Mouse (Mus musculus) embryonic fibroblast, embryonic 13.5 days (primary cell): Measurements from ENCODE around the gene BC024978. TPM values are rescaled to one million over a fixed set of nuclear protein-coding genes. Genes with fewer than 3 reads are reported as not detected.

Source experiments
- H3K27ac ChIP-seq: 2 replicates; pipeline ENCODE4 v1.5.1; 2012; ENCODE audit warnings: low read length, control low read depth, inconsistent platforms; ENCODE audit not compliant: insufficient read depth
- H3K4me1 ChIP-seq: 2 replicates; pipeline ENCODE4 v1.6.1; 2011; ENCODE audit warnings: low read length; ENCODE audit not compliant: control insufficient read depth, insufficient read depth
- H3K4me3 ChIP-seq: 2 replicates; pipeline ENCODE4 v1.5.1; 2011; ENCODE audit warnings: mild to moderate bottlenecking, control low read depth, low read length; ENCODE audit not compliant: insufficient read depth
- CTCF ChIP-seq: IDR thresholded peaks from 2 replicates; pipeline ENCODE4 v1.5.1; 2011; ENCODE audit warnings: mild to moderate bottlenecking, control low read depth, low read length, moderate library complexity, borderline replicate concordance; ENCODE audit not compliant: insufficient read depth
- POLR2A ChIP-seq: IDR thresholded peaks from 2 replicates; pipeline ENCODE4 v1.6.1; 2011; ENCODE audit warnings: low read depth, mild to moderate bottlenecking, control low read depth, low read length, moderate library complexity
- polyA plus RNA-seq: library from polyadenylated mRNA; stranded (reverse); fragments of >200 nt; gene quantifications from 2 replicates; pipeline ENCODE4 v1.2.4, GENCODE M21; 2011; ENCODE audit warnings: low read depth; ENCODE audit not compliant: missing spikeins, insufficient read length

BC024978 gene
- polyA plus RNA-seq, 1 experiment: 7.3 TPM

DNA sequence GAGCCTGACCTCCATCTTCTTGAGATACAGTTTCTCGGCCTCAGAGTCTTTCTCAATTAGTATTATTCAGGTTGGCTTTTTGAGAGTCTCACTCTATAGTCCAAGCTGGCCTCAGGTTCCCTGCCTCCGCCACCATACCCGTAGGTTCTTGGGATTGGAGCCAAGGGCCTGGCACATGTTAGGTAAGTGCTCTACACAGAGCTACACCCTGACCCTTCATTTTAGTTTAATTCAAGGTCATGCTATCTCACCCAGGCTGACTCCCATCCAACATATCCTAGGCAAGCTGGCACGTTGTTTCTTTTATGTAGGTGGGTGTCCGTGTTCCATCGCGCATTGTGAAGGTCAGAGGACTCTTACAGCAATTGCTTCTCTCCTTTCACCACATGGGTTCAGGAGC, 20.7 kb upstream of the BC024978 start:
- H3K4me1 ChIP-seq: no peaks in the 10 kb centered on the region
- no peak overlapping the region for H3K27ac ChIP-seq
- TF ChIP-seq POLR2A (no peak), CTCF (no peak)
- H3K4me3 ChIP-seq: no peak overlapping the region

DNA sequence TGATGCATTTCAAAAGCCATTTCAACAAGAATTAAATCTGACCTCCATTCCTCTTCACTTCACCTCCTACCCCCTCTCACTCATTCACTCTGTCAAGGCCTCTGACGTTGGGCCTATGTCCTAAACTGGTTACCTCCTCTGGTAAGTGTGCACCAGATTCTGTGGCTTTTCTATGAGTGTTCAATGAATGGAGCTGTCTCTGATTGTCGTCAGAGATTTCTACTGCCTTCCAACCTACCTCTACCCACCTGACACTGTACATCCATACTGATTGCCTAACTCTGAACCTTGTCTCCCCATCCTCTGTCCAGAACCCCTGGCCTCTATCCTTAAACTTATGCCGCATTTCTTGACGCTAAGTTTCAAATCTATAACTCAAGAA, 17.6 kb upstream of the BC024978 start:
- H3K27ac ChIP-seq: peak overlapping the region; percentile 51
- H3K4me3 ChIP-seq: peak overlapping the region; percentile 82
- TF ChIP-seq POLR2A (no peak), CTCF (no peak)
- H3K4me1 ChIP-seq: no peaks in the 10 kb centered on the region

DNA sequence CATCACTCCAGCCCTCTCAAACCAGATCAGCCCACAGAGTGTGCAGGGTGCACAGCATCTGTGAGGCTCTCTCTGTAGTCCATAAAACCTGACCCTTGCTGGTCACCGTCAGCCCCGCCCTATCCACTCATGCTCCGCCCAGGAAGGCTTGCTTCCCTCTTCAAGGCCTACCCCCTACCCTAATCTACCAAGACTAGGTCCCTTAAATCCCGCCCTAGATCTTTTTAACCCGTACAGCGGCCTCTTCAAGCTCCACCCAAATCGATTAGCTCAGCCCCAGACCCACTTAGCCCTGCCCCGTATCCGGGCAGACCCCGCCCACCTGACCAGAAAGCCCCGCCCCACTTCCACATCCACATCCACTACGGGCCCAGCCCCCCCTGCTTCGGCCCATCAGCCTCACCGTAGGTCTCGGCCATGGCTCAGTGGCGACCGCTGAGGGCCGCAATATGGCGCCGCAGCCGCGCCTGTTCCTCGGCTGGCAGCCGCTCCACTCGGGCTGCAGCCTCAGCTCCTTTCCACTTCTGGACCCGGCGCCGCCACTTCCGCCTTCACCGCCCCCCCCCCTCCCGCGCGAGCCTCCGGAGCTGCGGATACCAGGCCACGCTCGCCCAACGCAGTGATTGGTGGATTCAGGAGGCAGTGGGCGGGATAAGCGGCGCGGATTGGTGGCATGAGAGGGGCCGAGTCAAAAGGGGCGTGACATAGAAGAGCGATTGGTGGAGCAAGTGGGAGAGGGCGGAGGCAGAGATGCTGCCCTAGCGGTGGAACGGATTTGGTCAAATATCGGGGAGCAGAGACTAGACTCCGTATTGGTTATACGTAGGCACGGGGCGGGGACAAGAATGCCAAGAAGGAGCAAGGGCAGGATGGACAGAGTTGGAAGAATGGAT, 17.0 kb upstream of the BC024978 start, which contains the start of gene Rab4b:
TSS of gene Rab4b (minus strand) at position 573 of the 893 bp plus-strand sequence.
- H3K4me3 ChIP-seq: peak within 1 kb of the TSS; percentile 82
- no peaks in the 10 kb centered on the region for H3K4me1 ChIP-seq
- peak; percentile 80 for TF ChIP-seq POLR2A
- no peak for TF ChIP-seq CTCF
- H3K27ac ChIP-seq: peak within 1 kb of the TSS; percentile 84

GRCm38 (mm10) chr7:27179217-27179918, 16.2 kb upstream of the BC024978 start:
- peak overlapping the region; percentile 57 for H3K27ac ChIP-seq
- no peak for TF ChIP-seq CTCF
- no peaks in the 10 kb centered on the region for H3K4me1 ChIP-seq
- H3K4me3 ChIP-seq: no peak overlapping the region; the same call in 1 of the 2 replicates

- H3K27ac ChIP-seq: no peak overlapping the region
Observed at GRCm38 (mm10) chr7:27180036-27180435, 15.5 kb upstream of the BC024978 start.

DNA sequence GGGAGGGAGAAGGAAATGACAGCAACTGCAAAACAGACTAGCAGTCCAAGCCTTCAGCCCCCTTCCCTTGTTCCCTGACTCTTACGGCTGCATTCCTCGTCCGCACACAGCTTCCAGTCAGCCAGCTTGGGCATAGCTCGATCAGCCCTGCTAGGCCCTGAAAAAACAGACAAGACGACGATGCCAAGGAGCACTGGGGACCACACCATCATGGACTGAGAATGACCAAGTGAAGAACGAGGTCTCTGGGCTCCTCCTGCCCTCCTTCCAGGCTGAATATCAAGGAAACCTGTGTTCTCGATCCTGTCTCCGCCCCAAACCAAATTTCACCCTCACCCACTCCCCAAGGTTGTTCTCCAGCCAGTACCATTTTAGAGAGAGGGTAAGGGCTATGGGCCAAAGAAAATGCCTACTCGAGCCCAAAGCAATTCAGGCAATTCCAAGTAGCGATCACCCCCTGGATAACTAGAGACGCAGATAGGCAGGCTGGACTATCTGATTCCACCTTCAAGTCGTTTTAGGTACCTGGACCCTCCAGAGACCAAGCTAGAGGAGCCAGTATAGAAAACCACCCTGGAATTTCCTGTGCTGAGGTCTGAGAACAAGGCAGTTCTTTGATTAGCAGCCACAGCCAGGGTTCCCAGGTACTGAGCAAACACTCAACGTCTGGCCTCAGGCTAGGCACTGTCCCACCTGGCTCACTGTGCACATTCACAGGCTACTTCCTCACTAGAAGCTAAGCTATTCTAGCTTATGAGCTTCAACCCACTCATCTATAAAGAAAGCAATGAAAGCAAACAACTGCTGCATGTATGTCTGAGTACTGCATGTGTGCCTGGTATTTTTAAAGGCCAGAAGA, 14.5 kb upstream of the BC024978 start, which contains the start of the genes Gm21983 and Mia:
TSS of gene Gm21983 (minus strand) at position 250 of the 859 bp plus-strand sequence.
TSS of gene Mia (minus strand) at position 321 of the 859 bp plus-strand sequence.
- Histone ChIP-seq H3K27ac (no peak within 1 kb of the TSS), H3K4me3 (no peak within 1 kb of the TSS), H3K4me1 (no peaks in the 10 kb centered on the region)
- no peak for TF ChIP-seq POLR2A
- TF ChIP-seq CTCF: no peak

More at GRCm38 (mm10) chr7:27180036-27180435, 15.5 kb upstream of the BC024978 start:
- TF ChIP-seq POLR2A: no peak
- no peak for TF ChIP-seq CTCF
- Histone ChIP-seq H3K4me1 (no peaks in the 10 kb centered on the region), H3K4me3 (no peak overlapping the region)

DNA sequence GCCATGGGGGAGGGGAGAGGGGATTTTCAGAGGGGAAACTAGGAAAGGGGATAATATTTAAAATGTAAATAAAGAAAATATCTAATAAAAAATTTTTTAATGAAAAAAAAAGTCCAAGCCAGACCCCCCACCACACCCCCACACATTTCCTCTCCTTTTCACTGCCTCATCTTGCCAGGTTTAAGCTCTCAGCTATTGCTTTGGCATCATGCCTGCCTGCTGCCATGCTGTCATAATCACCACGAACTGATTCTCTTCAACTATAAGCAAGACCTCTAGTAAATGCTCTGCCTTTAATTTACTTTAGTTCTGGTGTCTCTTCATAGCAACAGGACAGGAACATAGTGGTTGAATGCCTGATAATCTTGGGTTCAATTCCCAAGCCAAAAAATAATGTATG, 13.1 kb upstream of the BC024978 start:
- TF ChIP-seq POLR2A: no peak
- TF ChIP-seq CTCF: no peak
- Histone ChIP-seq H3K4me1 (no peaks in the 10 kb centered on the region), H3K4me3 (no peak overlapping the region), H3K27ac (no peak overlapping the region)

GRCm38 (mm10) chr7:27184964-27185363, 10.6 kb upstream of the BC024978 start:
- TF ChIP-seq CTCF (peak; percentile 84; the same call in 1 of the 2 replicates), POLR2A (no peak)
- Histone ChIP-seq H3K4me3 (no peak overlapping the region), H3K4me1 (no peaks in the 10 kb centered on the region), H3K27ac (no peak overlapping the region)

GRCm38 (mm10) chr7:27185986-27186385, 9.6 kb upstream of the BC024978 start:
- Histone ChIP-seq H3K4me3 (no peak overlapping the region), H3K4me1 (no peaks in the 10 kb centered on the region), H3K27ac (no peak overlapping the region)
- TF ChIP-seq CTCF: no peak
- TF ChIP-seq POLR2A: no peak
